Mouse (Mus musculus) cerebellum, postnatal 14 days (tissue): ENCODE measurements around the gene Dph2.

Experiments used
- DNase-seq, 2 experiments: peaks; one replicate each; pipeline ENCODE4 v3.0.0; 2021; ENCODE audit warnings: mixed read lengths in 2 of 2

Dph2 gene

GRCm38 (mm10) chr4:117908834-117909453 is 17.1 kb upstream of the Dph2 start:
- peak in 1 of 2 experiments; percentile 55 for DNase-seq

- no peak for DNase-seq
Observed at GRCm38 (mm10) chr4:117906196-117906595, 14.4 kb upstream of the Dph2 start.

GRCm38 (mm10) chr4:117904761-117905160 is 12.9 kb upstream of the Dph2 start:
- DNase-seq = peak in 1 of 2 experiments; percentile 63

- no peak for DNase-seq
Observed at GRCm38 (mm10) chr4:117904094-117904493, 12.3 kb upstream of the Dph2 start.

- DNase-seq = no peak
Observed at GRCm38 (mm10) chr4:117898111-117898510, 6.3 kb upstream of the Dph2 start.

GRCm38 (mm10) chr4:117896031-117896430 is 4.2 kb upstream of the Dph2 start:
- DNase-seq = peak; percentile 83 to 84

- DNase-seq = peak in 1 of 2 experiments; percentile 40
Observed at GRCm38 (mm10) chr4:117895339-117895738, 3.5 kb upstream of the Dph2 start.

GRCm38 (mm10) chr4:117894601-117895000 is 2.8 kb upstream of the Dph2 start:
- no peak for DNase-seq

GRCm38 (mm10) chr4:117893376-117893775 is 1.5 kb upstream of the Dph2 start:
- peak in 1 of 2 experiments; percentile 12 for DNase-seq

- DNase-seq = no peak
Observed at GRCm38 (mm10) chr4:117890750-117891149, 1.1 kb downstream of the Dph2 start.

- DNase-seq = no peak
Observed at GRCm38 (mm10) chr4:117890031-117890430, 1.8 kb downstream of the Dph2 start.

- no peak for DNase-seq
Observed at GRCm38 (mm10) chr4:117889471-117889870, 2.4 kb downstream of the Dph2 start.

- DNase-seq = no peak
Observed at GRCm38 (mm10) chr4:117887920-117888319, 3.9 kb downstream of the Dph2 start.

GRCm38 (mm10) chr4:117887133-117887532 is 4.7 kb downstream of the Dph2 start, which contains the start of gene Atp6v0b:
Gene Atp6v0b, minus strand, starts transcription at chr4:117887333.
- peak; percentile 98 for DNase-seq

GRCm38 (mm10) chr4:117886644-117887043 is 5.2 kb downstream of the Dph2 start:
- peak in 1 of 2 experiments; percentile 56 for DNase-seq

GRCm38 (mm10) chr4:117885994-117886393 is 5.8 kb downstream of the Dph2 start:
- DNase-seq = no peak

- no peak for DNase-seq
Observed at GRCm38 (mm10) chr4:117885093-117885492, 6.7 kb downstream of the Dph2 start.

- no peak for DNase-seq
Observed at GRCm38 (mm10) chr4:117884146-117884545, 7.7 kb downstream of the Dph2 start.

- DNase-seq = peak; percentile 74 to 78
Observed at GRCm38 (mm10) chr4:117882701-117883691, 8.8 kb downstream of the Dph2 start, which contains the start of gene B4galt2. Gene B4galt2, minus strand, starts transcription at chr4:117883487.

- DNase-seq = no peak
Observed at GRCm38 (mm10) chr4:117878703-117879102, 13.1 kb downstream of the Dph2 start.

- DNase-seq = no peak
Observed at GRCm38 (mm10) chr4:117878301-117878700, 13.5 kb downstream of the Dph2 start.

GRCm38 (mm10) chr4:117873615-117874014 is 18.2 kb downstream of the Dph2 start:
- DNase-seq = no peak

- no peak for DNase-seq
Observed at GRCm38 (mm10) chr4:117872471-117872886, 19.4 kb downstream of the Dph2 start, which contains the start of gene Ccdc24. Gene Ccdc24, minus strand, starts transcription at chr4:117872557.
